Mouse (Mus musculus): ENCODE data around the gene Ubxn2a.

The Ubxn2a gene

DNA sequence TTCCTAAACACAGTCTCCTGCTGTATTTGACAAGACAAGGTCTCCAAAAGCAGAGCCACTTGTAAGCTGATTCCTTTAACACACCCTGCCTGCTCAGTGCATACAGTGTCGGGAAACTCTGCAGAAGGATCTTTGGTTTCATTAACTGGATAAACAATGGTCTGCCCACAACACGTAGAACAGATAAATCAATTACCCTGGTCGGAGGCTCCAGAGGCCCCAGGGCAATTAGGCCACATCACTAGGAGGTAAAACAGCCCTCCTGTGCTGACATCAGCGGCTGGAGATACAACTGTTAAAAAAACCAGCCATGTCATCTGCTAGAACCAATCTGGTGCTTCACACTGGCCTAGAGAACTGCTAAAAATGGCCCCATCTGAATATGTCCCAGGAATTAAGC lies 70.5 kb downstream of the Ubxn2a start:
- DNase-seq (ENCODE audit: extremely low spot score, low spot score), result no peak

All from neural tube, embryonic 10.5 days (tissue).